In genomic region chr10:39104803-39105449, GRCm38 (mm10) we compare ENCODE assay signal across 15 mouse cellular contexts. TPM values are rescaled to one million over a fixed set of nuclear protein-coding genes. Genes with fewer than 3 reads are reported as not detected.
"Had no signal": no experiment of that assay in that cellular context is flagged by ENCODE, and none has a peak within 500 bp of the region (broad histone marks: within the 10 kb centered on the region; RNA-seq: fewer than 3 reads in every experiment).

No protein-coding gene starts in this region.

- H3K4me2 ChIP-seq: limb, embryonic 12.5 days; liver, embryonic 13.5 days; lung, embryonic 15.5 days; midbrain, embryonic 12.5 days had no signal

- ATAC-seq: liver, postnatal 0 days had no signal

- H3K27me3 ChIP-seq: limb, embryonic 12.5 days; liver, embryonic 13.5 days; lung, embryonic 15.5 days; megakaryocyte, embryonic 14.5 days; midbrain, embryonic 12.5 days had no signal

- H3K36me3 ChIP-seq: liver, embryonic 13.5 days had no signal

- H3K27ac ChIP-seq: limb, embryonic 12.5 days; liver, embryonic 13.5 days; lung, embryonic 15.5 days; macrophage; midbrain, embryonic 12.5 days had no signal

- DNase-seq: kidney, adult 18-20 months; kidney, postnatal 10 days; kidney, postnatal 4 days; liver; liver, embryonic 13.5 days; liver, postnatal 0 days; lung, postnatal 14 days; right cerebral cortex, adult 18-20 months; right cerebral cortex, postnatal 25 days; thymus, postnatal 36 days had no signal

- H3K4me3 ChIP-seq: limb, embryonic 12.5 days; liver, embryonic 13.5 days; lung, embryonic 15.5 days; megakaryocyte, embryonic 14.5 days; midbrain, embryonic 12.5 days had no signal

- H3K9ac ChIP-seq: limb, embryonic 12.5 days; liver, embryonic 13.5 days; liver, postnatal 0 days; lung, embryonic 15.5 days; midbrain, embryonic 12.5 days had no signal

- H3K4me1 ChIP-seq: limb, embryonic 12.5 days; liver, embryonic 13.5 days; lung, embryonic 15.5 days; midbrain, embryonic 12.5 days had no signal

- H3K9me3 ChIP-seq: liver, embryonic 13.5 days; lung, embryonic 15.5 days; midbrain, embryonic 12.5 days had no signal

RNA-seq across cellular contexts. Expression of gene Ccn6, which starts 58.7 kb away (rescaled TPM):
- polyA plus RNA-seq: liver, postnatal 0 days; macrophage had no signal
